Mouse (Mus musculus) spleen, postnatal 36 days (tissue): ENCODE measurements at regions not wholly inside any gene's neighbourhood (a gene's known extent, or its start where the extent isn't known, plus 50 kb on each side); places are given as distances from the start of the nearest gene placed in this dataset.

Source experiments
- DNase-seq, 2 experiments: peaks; one replicate each; pipeline ENCODE4 v3.0.0; 2022; ENCODE audit warnings: low spot score in 2 of 2, mixed read lengths in 1 of 2

GRCm38 (mm10) chr16:49965528-49966250 is 165.4 kb downstream of the Cd47 start:
- peak; percentile 31 to 39 for DNase-seq

- DNase-seq = no peak
Measured at GRCm38 (mm10) chr16:49966251-49966588, 165.9 kb downstream of the Cd47 start.

- no peak for DNase-seq
Measured at GRCm38 (mm10) chr16:49967110-49967509, 166.8 kb downstream of the Cd47 start.

- DNase-seq = no peak
Measured at GRCm38 (mm10) chr16:49968291-49968870, 168.0 kb downstream of the Cd47 start.

- no peak for DNase-seq
Measured at GRCm38 (mm10) chr16:49969035-49969434, 168.7 kb downstream of the Cd47 start.

GRCm38 (mm10) chr16:49969693-49970296 is 169.5 kb downstream of the Cd47 start:
- DNase-seq = no peak

- peak; percentile 62 to 64 for DNase-seq
Measured at GRCm38 (mm10) chr16:49970297-49970804, 170.0 kb downstream of the Cd47 start.

- DNase-seq = peak in 1 of 2 experiments; percentile 20
Measured at GRCm38 (mm10) chr16:49971141-49971555, 170.8 kb downstream of the Cd47 start.

- no peak for DNase-seq
Measured at GRCm38 (mm10) chr16:49977276-49977675, 176.9 kb downstream of the Cd47 start.

- no peak for DNase-seq
Measured at GRCm38 (mm10) chr16:49979426-49979940, 179.2 kb downstream of the Cd47 start.

- no peak for DNase-seq
Measured at GRCm38 (mm10) chr16:49980178-49980646, 179.9 kb downstream of the Cd47 start.

GRCm38 (mm10) chr16:49982180-49982579 is 181.8 kb downstream of the Cd47 start:
- DNase-seq = peak; percentile 70 to 73

- DNase-seq = no peak
Measured at GRCm38 (mm10) chr16:49985082-49986076, 185.0 kb downstream of the Cd47 start.

GRCm38 (mm10) chr16:49986954-49987353 is 186.6 kb downstream of the Cd47 start:
- no peak for DNase-seq

- DNase-seq = no peak
Measured at GRCm38 (mm10) chr16:49995822-49996221, 195.5 kb downstream of the Cd47 start.

- no peak for DNase-seq
Measured at GRCm38 (mm10) chr16:49996593-49996992, 196.3 kb downstream of the Cd47 start.

GRCm38 (mm10) chr16:49997040-49997439 is 196.7 kb downstream of the Cd47 start:
- DNase-seq = no peak

- no peak for DNase-seq
Measured at GRCm38 (mm10) chr16:50000805-50001204, 200.5 kb downstream of the Cd47 start.

- no peak for DNase-seq
Measured at GRCm38 (mm10) chr16:50001662-50002455, 201.5 kb downstream of the Cd47 start.

- no peak for DNase-seq
Measured at GRCm38 (mm10) chr16:50002456-50002788, 202.1 kb downstream of the Cd47 start.

GRCm38 (mm10) chr16:50009046-50009445 is 208.7 kb downstream of the Cd47 start:
- no peak for DNase-seq
